Mouse (Mus musculus) liver, embryonic 14.5 days (tissue): ENCODE data around the gene Zg16. TPM values are rescaled to one million over a fixed set of nuclear protein-coding genes. Genes with fewer than 3 reads are reported as not detected.
A peak's percentile ranks its signal among the peaks of the same experiment; 100 is the strongest.

Experiments
- ATAC-seq: fragments of 200-750 bp; cut with Nextera tagmentation; 2 replicates; pipeline ENCODE4 v1.8.0; 2017; ENCODE audit warnings: moderate number of reproducible peaks, mild to moderate bottlenecking, moderate library complexity; ENCODE audit not compliant: insufficient read depth
- DNase-seq, 3 experiments: peaks; one replicate each; pipeline ENCODE4 v3.0.0-alpha.2; 2012 to 2013; ENCODE audit warnings: low read depth in 3 of 3, low spot score in 3 of 3
- H3K27ac ChIP-seq: fragments of 300-500 bp; sonication (generic); 2 replicates; pipeline ENCODE4 v1.5.1; 2014; ENCODE audit warnings: moderate library complexity, mild to moderate bottlenecking, control low read depth, inconsistent platforms
- H3K27me3 ChIP-seq: fragments of 300-500 bp; sonication (generic); 2 replicates; pipeline ENCODE4 v1.6.1; 2014; ENCODE audit warnings: mild to moderate bottlenecking, low read length, moderate library complexity; ENCODE audit not compliant: control insufficient read depth, insufficient read depth
- H3K36me3 ChIP-seq: fragments of 300-500 bp; sonication (generic); replicated peaks from 2 replicates; pipeline ENCODE4 v1.6.1; 2014; ENCODE audit warnings: low read depth; ENCODE audit not compliant: control insufficient read depth, insufficient read depth
- H3K4me1 ChIP-seq, 2 experiments: fragments of 200-500 bp in 1 of 2; fragments of 300-500 bp in 1 of 2; sonication (generic) in 1 of 2; replicated peaks; 2 replicates each; pipeline ENCODE4 v1.6.1; 2012 to 2014; ENCODE audit warnings: antibody characterized with exemption in 1 of 2, inconsistent platforms in 1 of 2, low read length in 1 of 2; ENCODE audit not compliant: control insufficient read depth in 2 of 2, insufficient read depth in 2 of 2
- H3K4me2 ChIP-seq: fragments of 300-500 bp; sonication (generic); 2 replicates; pipeline ENCODE4 v1.6.1; 2014; ENCODE audit warnings: low read depth, mild to moderate bottlenecking, control low read depth, moderate library complexity
- H3K4me3 ChIP-seq, 2 experiments: fragments of 200-500 bp in 1 of 2; fragments of 300-500 bp in 1 of 2; sonication (generic) in 1 of 2; 2 replicates each; pipeline ENCODE4 v1.5.1; 2012 to 2014; ENCODE audit warnings: low read depth in 2 of 2, low read length in 2 of 2, mild to moderate bottlenecking in 2 of 2, control low read depth in 1 of 2, inconsistent platforms in 1 of 2, moderate library complexity in 1 of 2; ENCODE audit not compliant: insufficient read depth in 1 of 2
- H3K9ac ChIP-seq: fragments of 300-500 bp; sonication (generic); replicated peaks from 2 replicates; pipeline ENCODE4 v1.6.1; 2014; ENCODE audit warnings: mild to moderate bottlenecking, control low read depth, moderate library complexity
- H3K9me3 ChIP-seq: fragments of 300-500 bp; sonication (generic); 2 replicates; pipeline ENCODE4 v1.6.1; 2016; ENCODE audit warnings: low read length, mixed read lengths; ENCODE audit not compliant: control insufficient read depth
- CTCF ChIP-seq: IDR thresholded peaks from 2 replicates; pipeline ENCODE4 v1.5.1; 2016; ENCODE audit warnings: antibody characterized with exemption, low read depth, control low read depth
- EP300 ChIP-seq: IDR thresholded peaks from 2 replicates; pipeline ENCODE4 v1.6.1; 2016; ENCODE audit warnings: antibody characterized with exemption, low read depth
- WGBS: fragments of 180-500 bp; shearing (Covaris S2); extraction: QIAGEN DNeasy Blood & Tissue Kit; methylation state at CpG from one replicate; pipeline ENCODE4 v1.1.7; 2014; ENCODE audit not compliant: insufficient replicate concordance; 5-methylcytosine and 5-hydroxymethylcytosine counted together
- polyA plus RNA-seq, 2 experiments: library from polyadenylated mRNA; depleted of rRNA in 1 of 2; stranded (reverse) in 1 of 2; unstranded in 1 of 2; fragments of >200 nt; fragmentation: Nextera tagmentation in 1 of 2; extraction: Ambion mirVana in 1 of 2; gene quantifications; 2 replicates each; pipeline versions ENCODE4 v1.2.1 to v1.2.3; 2012 to 2014

Zg16 gene
- polyA plus RNA-seq, 2 experiments, result 0.08 TPM; not detected in 1

GRCm38 (mm10) chr7:127112251-127112841 lies 25.2 kb upstream of the Zg16 start:
- H3K27ac ChIP-seq, result no peak overlapping the region
- no peaks in the 10 kb centered on the region for H3K27me3 ChIP-seq
- H3K36me3 ChIP-seq, result no peaks in the 10 kb centered on the region; the same call in 1 of the 2 replicates
- ATAC-seq (no peak), DNase-seq (no peak)
- no peak overlapping the region for H3K4me2 ChIP-seq
- no peak overlapping the region for H3K9ac ChIP-seq
- no peak for TF ChIP-seq EP300
- no peak for TF ChIP-seq CTCF
- H3K4me3 ChIP-seq, result no peak overlapping the region
- no peaks in the 10 kb centered on the region for H3K9me3 ChIP-seq
- peaks cover 3 to 15% of the 10 kb centered on the region in 2 experiments; a peak in 3 of 4 replicates for H3K4me1 ChIP-seq
- 62% methylated on average over 12 of the region's 12 CpGs for WGBS

GRCm38 (mm10) chr7:127111461-127111860 lies 24.3 kb upstream of the Zg16 start:
- peak; percentile 56 for ATAC-seq
- 27% methylated on average over 6 of the region's 6 CpGs for WGBS
- H3K4me1 ChIP-seq, result peaks cover 3 to 13% of the 10 kb centered on the region in 2 experiments; a peak in 3 of 4 replicates

GRCm38 (mm10) chr7:127110239-127111007 lies 23.3 kb upstream of the Zg16 start:
- H3K9ac ChIP-seq, result no peak overlapping the region
- 42% methylated on average over 18 of the region's 18 CpGs for WGBS
- DNase-seq, result no peak

More at GRCm38 (mm10) chr7:127111461-127111860, 24.3 kb upstream of the Zg16 start:
- Histone ChIP-seq H3K27ac (no peak overlapping the region), H3K4me3 (no peak overlapping the region), H3K27me3 (no peaks in the 10 kb centered on the region), H3K9me3 (no peaks in the 10 kb centered on the region), H3K9ac (no peak overlapping the region), H3K4me2 (no peak overlapping the region), H3K36me3 (no peaks in the 10 kb centered on the region; the same call in 1 of the 2 replicates)
- peak; percentile 61 to 66 (median 64) for DNase-seq
- no peak for TF ChIP-seq EP300
- peak; percentile 98 for TF ChIP-seq CTCF

GRCm38 (mm10) chr7:127105551-127105950 lies 18.4 kb upstream of the Zg16 start:
- Histone ChIP-seq H3K9me3 (no peaks in the 10 kb centered on the region), H3K27ac (no peak overlapping the region), H3K36me3 (no peaks in the 10 kb centered on the region), H3K4me1 (peaks cover 0 to 4% of the 10 kb centered on the region in 2 experiments; a peak in 2 of 4 replicates), H3K27me3 (no peaks in the 10 kb centered on the region), H3K4me2 (no peak overlapping the region), H3K9ac (no peak overlapping the region), H3K4me3 (no peak overlapping the region)
- TF ChIP-seq EP300, result no peak
- TF ChIP-seq CTCF, result no peak
- DNase-seq, result no peak
- 68% methylated on average over 7 of the region's 7 CpGs for WGBS
- ATAC-seq, result no peak

More at GRCm38 (mm10) chr7:127110239-127111007, 23.3 kb upstream of the Zg16 start:
- Histone ChIP-seq H3K27ac (no peak overlapping the region), H3K27me3 (no peaks in the 10 kb centered on the region), H3K4me1 (peaks cover 3 to 13% of the 10 kb centered on the region in 2 experiments; a peak in 3 of 4 replicates), H3K36me3 (no peaks in the 10 kb centered on the region), H3K9me3 (no peaks in the 10 kb centered on the region), H3K4me2 (no peak overlapping the region), H3K4me3 (no peak overlapping the region)
- 0 out of 2 replicates have a peak, but pooled peaks have one; percentile 33 for ATAC-seq
- TF ChIP-seq CTCF (peak; percentile 93), EP300 (no peak)
